Mouse (Mus musculus) C2C12 (cell line): Measurements from ENCODE around the gene Ehmt1.

Experiments used
- CEBPB ChIP-seq: IDR thresholded peaks from one replicate; pipeline ENCODE4 v1.6.1; 2011; ENCODE audit warnings: low read depth, mild to moderate bottlenecking, control low read depth, moderate library complexity
- CTCF ChIP-seq: IDR thresholded peaks from one replicate; pipeline ENCODE4 v1.5.1; 2011; ENCODE audit not compliant: control insufficient read depth, insufficient read depth, insufficient read length
- FOSL1 ChIP-seq: IDR thresholded peaks from one replicate; pipeline ENCODE4 v1.8.0; 2011; ENCODE audit warnings: mild to moderate bottlenecking, low read length; ENCODE audit not compliant: poor library complexity, insufficient read depth, severe bottlenecking
- MAX ChIP-seq: IDR thresholded peaks from one replicate; pipeline ENCODE4 v1.6.1; 2011; ENCODE audit warnings: mild to moderate bottlenecking, control low read depth
- MYOD1 ChIP-seq: IDR thresholded peaks from one replicate; pipeline ENCODE4 v1.6.1; 2011; ENCODE audit warnings: low read depth; ENCODE audit not compliant: control insufficient read depth, insufficient read length
- USF1 ChIP-seq: IDR thresholded peaks from one replicate; pipeline ENCODE4 v1.6.1; 2011; ENCODE audit warnings: low read depth, mild to moderate bottlenecking, control low read depth, moderate library complexity

GRCm38 (mm10) chr2:24805621-24806020, 113.8 kb downstream of the Ehmt1 start:
- TF ChIP-seq CTCF (no peak), USF1 (no peak), MAX (no peak), CEBPB (no peak), FOSL1 (no peak), MYOD1 (no peak)
